Mouse (Mus musculus) brain, embryonic 18.5 days (tissue): Measurements from ENCODE around the gene Chd8.
A peak's percentile ranks its signal among the peaks of the same experiment; 100 is the strongest.
"Not testable (repeated sequence)": the region's sequence is repeated elsewhere in the genome, so short reads cannot be mapped to it uniquely, and the experiment has no call there.

Source experiments
- DNase-seq: peaks from one replicate; pipeline ENCODE4 v3.0.0-alpha.2; 2012; ENCODE audit warnings: low read depth, low spot score

The Chd8 gene

GRCm38 (mm10) chr14:52257484-52258213 lies at the start of gene Chd8:
Chd8 (minus strand) TSS chr14:52257780.
- DNase-seq, result peak; percentile 95

- no peak for DNase-seq
These were observed 48.5 kb upstream of the Chd8 start for GRCm38 (mm10) chr14:52306100-52306499.

GRCm38 (mm10) chr14:52304644-52305271 lies 47.2 kb upstream of the Chd8 start, which contains the start of gene Mettl3:
Mettl3 (minus strand) TSS chr14:52305128.
- peak; percentile 89 for DNase-seq

DNA sequence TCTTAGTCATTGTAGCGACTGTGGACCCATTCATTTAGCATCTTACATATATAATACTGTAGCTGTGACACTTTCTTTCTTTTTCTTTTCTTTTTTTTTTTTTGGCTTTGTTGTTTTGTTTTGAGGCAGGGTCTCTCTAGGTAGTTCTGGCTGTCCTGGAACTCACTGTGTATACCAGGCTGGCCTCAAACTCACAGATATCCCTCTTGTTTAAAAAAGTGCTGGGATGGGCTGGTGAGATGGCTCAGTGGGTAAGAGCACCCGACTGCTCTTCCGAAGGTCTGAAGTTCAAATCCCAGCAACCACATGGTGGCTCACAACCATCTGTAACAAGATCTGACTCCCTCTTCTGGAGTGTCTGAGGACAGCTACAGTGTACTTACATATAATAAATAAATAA lies 45.9 kb upstream of the Chd8 start:
- DNase-seq, result not testable (repeated sequence)

- no peak for DNase-seq
These were observed 38.1 kb upstream of the Chd8 start for GRCm38 (mm10) chr14:52295558-52296264.

- no peak for DNase-seq
These were observed 26.6 kb upstream of the Chd8 start for GRCm38 (mm10) chr14:52284191-52284590.

- no peak for DNase-seq
These were observed 26.0 kb upstream of the Chd8 start for GRCm38 (mm10) chr14:52283629-52284028.

DNA sequence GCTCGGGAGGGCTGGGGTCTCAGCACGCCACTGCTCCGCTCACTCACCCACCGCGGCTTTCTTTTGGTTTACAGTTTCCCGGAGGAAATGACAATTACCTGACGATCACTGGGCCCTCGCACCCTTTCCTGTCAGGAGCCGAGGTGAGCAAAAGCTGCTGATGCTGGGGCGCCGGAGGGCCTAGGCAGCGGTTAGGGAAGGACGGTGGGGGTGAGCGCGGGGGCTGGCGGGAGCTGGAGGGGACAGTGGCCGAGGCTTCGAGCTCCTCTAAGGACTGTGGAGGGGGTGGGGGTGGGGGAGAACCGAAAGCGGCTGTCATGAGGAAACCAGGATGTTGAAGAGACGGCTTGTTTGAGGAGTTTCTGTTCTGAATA lies 22.2 kb upstream of the Chd8 start:
- no peak for DNase-seq

DNA sequence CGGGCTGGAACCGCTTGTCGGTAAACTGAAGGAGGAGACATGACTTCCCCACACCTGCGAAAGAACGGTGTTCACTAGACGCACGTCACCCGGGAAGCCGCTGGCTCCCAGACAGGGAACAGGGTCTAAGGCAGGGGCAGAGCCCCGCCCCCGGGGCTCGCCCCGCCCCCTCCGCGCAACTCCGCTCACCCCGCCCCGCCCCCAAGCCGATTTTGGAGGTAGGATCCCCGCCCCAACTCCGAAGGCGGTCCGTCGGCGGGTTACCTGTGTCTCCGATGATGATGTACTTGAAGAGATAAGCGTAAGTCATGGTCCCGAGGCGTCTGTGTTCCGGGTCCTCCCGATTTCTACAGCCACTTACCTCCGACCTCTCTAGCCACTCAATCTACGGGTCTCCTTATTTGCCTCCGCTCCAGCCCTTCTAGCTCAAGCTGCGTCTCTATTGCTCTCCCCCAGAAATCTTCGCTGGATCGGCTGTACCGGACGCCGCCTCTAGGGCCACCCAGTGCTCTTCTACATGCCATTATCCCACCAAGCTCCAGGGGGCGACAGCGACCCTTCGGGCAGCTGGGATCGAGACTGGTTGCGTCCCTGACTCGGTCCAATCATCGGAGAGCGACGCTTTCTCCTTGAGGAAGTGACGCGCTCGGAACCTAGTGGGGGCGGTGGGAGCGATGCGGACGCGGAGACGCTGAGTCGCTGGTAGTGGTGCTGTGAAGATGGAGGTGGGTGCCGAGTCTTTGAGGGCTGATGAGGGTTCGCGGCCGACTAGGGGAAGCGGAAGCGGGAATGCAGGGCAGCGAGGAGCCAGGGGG lies 21.6 kb upstream of the Chd8 start, which contains the start of the genes Tox4 and Rab2b:
Tox4 (plus strand) TSS at position 215 of the 815 bp plus-strand sequence.
Rab2b (minus strand) TSS at position 614 of the 815 bp plus-strand sequence.
- DNase-seq, result peak; percentile 98

GRCm38 (mm10) chr14:52277210-52277609 lies 19.6 kb upstream of the Chd8 start:
- DNase-seq, result no peak

DNA sequence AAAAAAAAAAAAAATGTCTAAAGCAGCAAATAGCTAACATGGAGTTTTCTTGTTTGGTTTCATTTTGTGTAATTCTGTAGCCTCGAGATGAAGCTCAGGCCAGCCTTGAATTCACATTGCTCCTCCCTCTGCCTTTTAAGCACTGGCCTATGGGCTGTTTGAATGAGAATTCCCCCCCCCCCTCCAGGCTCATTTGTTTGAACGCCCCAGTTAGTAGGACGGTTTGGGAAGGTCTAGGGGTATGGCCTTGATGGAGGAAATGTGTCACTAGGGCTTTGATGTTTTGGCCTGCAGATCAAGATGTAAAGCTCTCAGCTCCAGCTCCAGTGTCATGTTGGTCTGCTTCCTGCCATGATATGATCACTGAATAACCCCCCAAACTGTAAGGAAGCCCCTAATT lies 15.2 kb upstream of the Chd8 start:
- DNase-seq, result no peak

- no peak for DNase-seq
These were observed 1.0 kb downstream of the Chd8 start for GRCm38 (mm10) chr14:52256311-52257175.

- DNase-seq, result no peak
These were observed 11.5 kb downstream of the Chd8 start for GRCm38 (mm10) chr14:52246129-52246528.

- DNase-seq, result no peak
These were observed 12.9 kb downstream of the Chd8 start for GRCm38 (mm10) chr14:52244690-52245042.

DNA sequence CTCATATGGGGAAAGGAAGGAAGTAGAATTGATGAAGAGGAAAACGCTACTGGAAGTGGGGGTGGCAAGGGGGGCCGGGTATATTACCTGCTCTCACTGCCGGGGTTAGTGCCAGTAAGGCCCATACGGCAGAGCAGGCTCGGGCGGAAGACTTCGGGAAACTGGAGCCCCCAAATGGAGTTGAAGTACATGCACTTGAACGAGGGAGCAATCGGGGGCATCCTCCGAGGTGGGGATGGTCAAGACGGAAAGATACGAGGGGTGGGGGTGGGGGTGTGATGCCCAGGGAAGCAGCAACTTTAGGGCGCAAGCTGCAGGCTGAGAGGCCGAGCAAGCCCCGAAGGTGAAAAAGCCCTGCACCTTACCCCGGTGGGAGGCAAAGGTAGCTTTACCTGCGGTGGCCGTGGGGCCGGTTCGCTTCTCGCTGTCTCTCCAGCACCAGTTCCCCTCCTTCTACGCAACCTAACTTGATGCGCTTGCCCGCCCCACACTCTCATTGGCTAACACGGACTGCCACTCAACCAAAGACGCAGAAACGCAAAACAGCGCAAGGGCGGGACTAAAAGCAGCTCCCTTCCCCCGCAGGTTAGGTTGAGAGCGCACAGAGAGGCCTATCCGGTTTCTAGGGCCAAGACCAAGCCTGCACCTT lies 13.4 kb downstream of the Chd8 start:
- DNase-seq, result peak; percentile 98

GRCm38 (mm10) chr14:52236216-52236615 lies 21.4 kb downstream of the Chd8 start:
- no peak for DNase-seq

DNA sequence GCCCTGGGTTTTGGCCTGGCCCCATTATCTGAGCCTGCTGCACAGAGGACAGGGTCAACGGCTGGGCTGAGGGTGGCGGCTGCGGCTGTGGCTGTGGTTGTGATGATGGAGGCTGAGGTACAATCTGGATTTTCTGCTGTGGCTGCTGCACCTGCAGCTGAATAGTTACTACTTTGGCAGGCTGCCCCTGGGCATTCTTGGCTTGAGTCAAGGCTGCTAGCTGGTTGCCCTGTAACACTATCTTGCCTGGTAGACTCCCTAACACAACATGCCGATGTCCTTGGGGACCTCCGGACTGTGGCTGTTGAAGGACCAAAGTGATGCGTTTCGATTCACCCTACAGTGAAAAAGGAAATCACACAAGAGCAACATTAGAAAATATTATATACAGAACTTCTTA lies 22.4 kb downstream of the Chd8 start:
- DNase-seq, result no peak

DNA sequence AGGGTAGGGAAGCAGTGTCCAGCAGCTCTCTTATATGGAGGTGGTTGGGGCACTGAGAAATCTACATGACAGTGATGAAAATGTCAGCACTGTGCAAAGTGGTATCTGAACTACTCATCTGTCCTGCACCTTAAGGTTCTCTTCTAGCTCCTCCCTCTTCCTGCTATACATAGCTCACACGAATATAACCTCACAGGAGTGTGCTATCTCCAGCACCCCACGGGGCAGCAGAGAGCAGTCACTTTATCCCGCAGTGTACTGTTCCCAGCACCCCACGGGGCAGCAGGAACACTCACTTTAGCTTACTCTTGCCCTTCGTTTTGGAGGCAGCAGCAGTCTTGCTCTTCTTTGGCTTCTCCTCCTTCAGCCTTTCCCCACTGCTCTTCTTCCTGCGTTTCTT lies 25.3 kb downstream of the Chd8 start:
- no peak for DNase-seq

DNA sequence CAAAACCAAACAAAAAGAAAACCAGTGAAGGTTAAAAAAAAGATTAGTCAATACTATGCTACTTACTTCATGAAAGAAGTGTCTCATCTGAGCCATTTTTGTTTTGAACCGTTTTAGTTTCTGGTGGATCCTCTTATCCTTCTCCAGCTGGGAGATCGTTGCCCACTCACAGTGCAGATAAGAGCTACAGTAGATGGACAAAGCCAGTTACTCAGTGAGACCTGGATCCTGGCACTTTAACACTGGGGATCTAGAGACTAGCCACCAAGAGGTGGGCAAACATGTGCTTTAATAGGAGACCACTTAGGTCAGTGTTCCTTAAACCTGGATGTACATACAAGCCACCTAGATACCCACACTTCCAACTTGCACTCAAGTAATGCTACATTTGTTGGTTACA lies 31.6 kb downstream of the Chd8 start:
- DNase-seq, result no peak

DNA sequence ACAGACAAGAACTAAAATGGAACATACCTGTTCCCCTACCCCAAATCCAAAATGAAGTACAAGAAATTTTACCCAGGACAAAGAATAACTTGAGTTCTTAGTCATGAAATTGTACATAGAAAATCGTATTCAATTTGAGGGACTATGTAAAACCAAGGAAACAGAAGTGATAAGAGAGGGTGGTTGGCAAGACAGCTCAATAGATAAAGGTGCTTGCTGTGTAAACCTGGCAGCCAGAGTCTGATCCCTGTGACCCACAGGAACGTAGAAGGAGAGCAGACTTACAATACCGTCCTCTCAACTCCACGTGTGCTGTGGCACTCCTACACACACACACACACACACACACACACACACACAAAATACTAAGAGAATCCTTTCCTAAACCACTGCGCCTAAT lies 40.3 kb downstream of the Chd8 start:
- no peak for DNase-seq
